ENCODE assay signal across 11 mouse cellular contexts in genomic region chr10:71024681-71025080, GRCm38 (mm10).
A peak's percentile ranks its signal among the peaks of the same experiment; 100 is the strongest.
DNase-seq lines count a peak whose midpoint lies in the region; ATAC-seq and TF ChIP-seq lines count a peak whose summit lies in the region.
"Had no signal": no experiment of that assay in that cellular context is flagged by ENCODE, and none has a peak within 500 bp of the region (broad histone marks: within the 10 kb centered on the region; RNA-seq: fewer than 3 reads in every experiment).

No protein-coding gene starts in this region.

- H3K9ac ChIP-seq in kidney, embryonic 14.5 days (ENCODE audit: low read depth, low read length): no peak overlapping the region
- H3K9ac ChIP-seq in limb, embryonic 15.5 days: no peak overlapping the region

- H3K36me3 ChIP-seq in kidney, embryonic 14.5 days (ENCODE audit: control insufficient read depth, insufficient read depth, low read length): no peaks in the 10 kb centered on the region
- H3K36me3 ChIP-seq in testis, adult 2 months (ENCODE audit: control insufficient read depth, insufficient read depth, low read length): no peaks in the 10 kb centered on the region
- peaks cover under 1% of the 10 kb centered on the region; the same call in 1 of the 2 replicates for H3K36me3 ChIP-seq in limb, embryonic 15.5 days

- ATAC-seq in kidney, embryonic 14.5 days (ENCODE audit: low FRiP score, low TSS enrichment): no peak; the same call in 1 of the 2 replicates
- no peak for ATAC-seq in limb, embryonic 15.5 days (ENCODE audit: insufficient number of reproducible peaks, low FRiP score, low TSS enrichment, low read depth)
- ATAC-seq: forebrain, embryonic 14.5 days had no signal

- TF ChIP-seq POLR2A in testis, adult 2 months (IDR thresholded peaks at IDR 0.05; ENCODE audit: control insufficient read depth, low read depth, low read length): no peak
- TF ChIP-seq POLR2A in cerebellum, adult 2 months (IDR thresholded peaks at IDR 0.05; ENCODE audit: borderline replicate concordance, insufficient read depth, low read length): no peak

- DNase-seq in kidney, adult 18-20 months: no peak
- DNase-seq in testis, postnatal 10 days (ENCODE audit: low spot score): no peak
- DNase-seq in right cerebral cortex, postnatal 4 days: no peak
- no peak for DNase-seq in cerebellum, adult 2 months
- DNase-seq: adrenal gland, postnatal 36 days; cerebellum, adult 8-10 months; spleen, adult 18-20 months had no signal

- H3K4me2 ChIP-seq in kidney, embryonic 14.5 days (replicated peaks; ENCODE audit: low read depth, low read length): no peak overlapping the region
- H3K4me2 ChIP-seq in limb, embryonic 15.5 days: no peak overlapping the region

- 0 out of 2 replicates have a peak, but pooled peaks cover 4% of the 10 kb centered on the region for H3K4me1 ChIP-seq in kidney, embryonic 14.5 days (ENCODE audit: control insufficient read depth, insufficient read depth, low read length)
- no peaks in the 10 kb centered on the region for H3K4me1 ChIP-seq in testis, adult 2 months (ENCODE audit: control insufficient read depth, insufficient read depth, low read length)
- H3K4me1 ChIP-seq in limb, embryonic 15.5 days: peaks cover 31% of the 10 kb centered on the region
- H3K4me1 ChIP-seq in cerebellum, adult 2 months (ENCODE audit: control insufficient read depth, insufficient read depth, low read length): no peaks in the 10 kb centered on the region

- no peak overlapping the region for H3K4me3 ChIP-seq in kidney, embryonic 14.5 days (ENCODE audit: low read length)
- H3K4me3 ChIP-seq in testis, adult 2 months (ENCODE audit: control insufficient read depth, low read depth, low read length): no peak overlapping the region
- H3K4me3 ChIP-seq in limb, embryonic 15.5 days: no peak overlapping the region
- H3K4me3 ChIP-seq in cerebellum, adult 2 months (replicated peaks; ENCODE audit: insufficient read depth, low read depth, low read length): no peak overlapping the region

- peak overlapping the region; percentile 49; the same call in 1 of the 2 replicates for H3K27ac ChIP-seq in kidney, embryonic 14.5 days (ENCODE audit: low read depth, low read length)
- peak overlapping the region; percentile 29 for H3K27ac ChIP-seq in testis, adult 2 months (ENCODE audit: control insufficient read depth, insufficient read depth, low read depth, low read length)
- H3K27ac ChIP-seq in limb, embryonic 15.5 days: peak overlapping the region; percentile 79
- no peak overlapping the region for H3K27ac ChIP-seq in cerebellum, adult 2 months (ENCODE audit: insufficient read depth, low read length)

- WGBS in kidney, embryonic 14.5 days: 53% methylated on average over 9 of the region's 9 CpGs
- WGBS in limb, embryonic 15.5 days: 63% methylated on average over 9 of the region's 9 CpGs
- WGBS in cerebellum, adult 2 months: 85% methylated on average over 9 of the region's 9 CpGs

- no peak for TF ChIP-seq CTCF in testis, adult 2 months (IDR thresholded peaks at IDR 0.05; ENCODE audit: control insufficient read depth, insufficient read depth, insufficient replicate concordance, low read depth, low read length)
- TF ChIP-seq CTCF in cerebellum, adult 2 months (IDR thresholded peaks at IDR 0.05; ENCODE audit: borderline replicate concordance, insufficient read depth, low read depth, low read length): no peak

- H3K27me3 ChIP-seq in kidney, embryonic 14.5 days (ENCODE audit: control insufficient read depth, insufficient read depth, low read length): no peaks in the 10 kb centered on the region
- H3K27me3 ChIP-seq in testis, adult 2 months (ENCODE audit: control insufficient read depth, insufficient read depth, low read length): no peaks in the 10 kb centered on the region
- no peaks in the 10 kb centered on the region for H3K27me3 ChIP-seq in limb, embryonic 15.5 days
- no peaks in the 10 kb centered on the region for H3K27me3 ChIP-seq in cerebellum, adult 2 months (ENCODE audit: control insufficient read depth, insufficient read depth, low read length)

- H3K9me3 ChIP-seq in kidney, embryonic 14.5 days (ENCODE audit: control insufficient read depth, low read length): no peaks in the 10 kb centered on the region
- no peaks in the 10 kb centered on the region for H3K9me3 ChIP-seq in limb, embryonic 15.5 days
